Mouse (Mus musculus) gastrocnemius, adult 18-20 months (tissue): ENCODE results near the gene Adcy5. TPM values are rescaled to one million over a fixed set of nuclear protein-coding genes. Genes with fewer than 3 reads are reported as not detected.

Source experiments
- DNase-seq: peaks from one replicate; pipeline ENCODE4 v3.0.0; 2021; ENCODE audit warnings: low spot score
- total RNA-seq, 2 experiments: library from RNA; stranded (reverse); gene quantifications; 2 replicates each; pipeline ENCODE4 v1.2.3; 2021

Gene Adcy5
- total RNA-seq, 2 experiments from 2014 or later = 1.9 TPM

DNA sequence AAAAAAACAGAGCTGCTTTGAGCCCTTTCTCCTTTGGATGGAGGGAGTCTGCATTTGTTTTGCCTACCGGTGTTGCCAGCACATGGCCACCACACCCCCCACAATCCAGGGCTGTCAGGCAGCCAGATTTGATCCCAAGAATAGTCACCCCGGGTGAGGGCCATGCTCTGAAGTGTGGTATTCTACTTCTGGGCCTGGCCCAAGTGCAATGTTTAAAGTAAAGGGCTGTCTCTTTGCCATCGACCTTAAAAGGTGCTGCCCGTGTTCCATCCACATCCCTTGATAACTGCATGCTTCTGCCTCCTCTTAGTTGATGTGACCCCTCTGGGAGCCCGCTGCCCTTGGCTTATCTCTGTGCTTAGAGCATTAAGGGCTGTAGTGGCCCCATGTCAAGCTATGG is 46.6 kb downstream of the Adcy5 start:
- no peak for DNase-seq

DNA sequence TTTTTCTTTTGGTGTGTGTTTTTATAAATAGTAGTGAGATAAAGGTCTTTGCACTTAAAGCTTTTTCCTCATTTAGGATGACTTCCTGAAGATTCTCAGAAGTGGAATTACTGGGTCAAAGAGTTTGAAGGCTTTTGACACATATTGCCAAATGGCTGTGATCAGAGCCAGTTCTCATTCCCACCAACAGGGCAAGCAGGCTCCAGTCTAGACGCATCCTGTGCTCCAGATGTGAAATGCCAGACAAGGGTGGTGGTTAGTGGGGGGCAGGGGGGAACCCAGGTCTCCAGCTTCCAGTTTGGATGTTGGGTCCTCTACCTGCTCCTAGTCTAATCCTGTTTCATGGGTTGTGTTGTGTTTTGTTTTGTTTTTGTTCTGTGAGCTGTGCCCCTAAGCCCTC is 48.8 kb downstream of the Adcy5 start:
- DNase-seq = no peak

DNA sequence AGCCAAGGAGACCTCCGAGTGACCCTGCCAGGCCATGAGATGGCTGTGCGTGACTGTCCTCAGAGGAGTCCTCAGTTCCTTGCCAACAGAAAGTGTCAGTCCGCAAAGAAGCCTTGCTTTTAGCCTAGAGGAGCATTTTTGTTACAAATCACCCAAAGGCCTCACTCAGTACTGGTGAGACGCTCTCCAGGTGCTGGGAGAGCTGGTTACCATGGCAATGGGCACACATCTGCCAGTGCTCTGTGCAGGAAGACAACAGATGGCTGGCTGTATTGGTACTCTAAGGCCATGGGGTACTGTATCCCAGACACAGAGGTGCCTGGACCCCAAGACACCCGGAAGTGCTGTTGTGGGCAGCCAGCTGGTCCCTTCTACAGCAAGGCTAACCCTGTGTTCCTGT is 51.0 kb downstream of the Adcy5 start:
- DNase-seq = no peak

DNA sequence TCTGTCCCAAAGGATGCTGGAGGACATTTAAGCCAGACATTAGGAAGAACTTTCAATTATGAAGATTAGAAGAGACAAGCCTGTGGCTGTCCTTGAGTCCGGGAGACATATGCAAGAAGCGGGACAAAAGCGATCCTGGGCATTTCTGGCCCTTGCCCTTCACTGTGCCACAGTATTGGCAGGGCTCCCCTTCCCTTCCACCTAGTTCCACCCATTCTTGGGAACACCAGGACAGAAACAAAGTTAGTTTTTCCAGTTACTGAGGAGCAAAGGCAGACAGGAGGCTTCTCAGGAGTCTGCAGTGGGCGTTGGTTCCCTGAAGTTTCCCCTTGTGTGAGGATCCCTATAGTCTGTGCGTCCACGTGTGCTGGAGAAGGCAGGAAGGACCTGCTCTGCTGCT is 51.7 kb downstream of the Adcy5 start:
- no peak for DNase-seq

DNA sequence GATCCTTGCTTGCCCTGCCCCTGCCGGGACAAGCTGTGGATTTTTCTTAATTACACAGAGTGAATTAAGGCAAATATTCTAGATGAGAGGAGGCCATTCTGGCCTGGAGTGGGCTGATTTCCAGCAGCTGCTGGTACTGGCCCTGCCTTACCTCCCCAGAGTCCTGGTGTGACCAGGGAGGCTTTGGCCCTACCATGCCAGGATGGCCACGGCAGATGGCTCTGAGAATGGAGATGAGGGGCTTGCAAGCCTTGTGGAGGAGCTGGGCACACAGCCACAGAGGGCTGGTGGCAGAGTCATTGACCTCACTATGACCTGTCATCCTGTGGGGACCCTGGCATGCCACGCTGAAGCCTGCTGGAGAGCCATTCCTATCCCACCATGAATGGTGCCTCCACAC is 54.1 kb downstream of the Adcy5 start:
- no peak for DNase-seq

DNA sequence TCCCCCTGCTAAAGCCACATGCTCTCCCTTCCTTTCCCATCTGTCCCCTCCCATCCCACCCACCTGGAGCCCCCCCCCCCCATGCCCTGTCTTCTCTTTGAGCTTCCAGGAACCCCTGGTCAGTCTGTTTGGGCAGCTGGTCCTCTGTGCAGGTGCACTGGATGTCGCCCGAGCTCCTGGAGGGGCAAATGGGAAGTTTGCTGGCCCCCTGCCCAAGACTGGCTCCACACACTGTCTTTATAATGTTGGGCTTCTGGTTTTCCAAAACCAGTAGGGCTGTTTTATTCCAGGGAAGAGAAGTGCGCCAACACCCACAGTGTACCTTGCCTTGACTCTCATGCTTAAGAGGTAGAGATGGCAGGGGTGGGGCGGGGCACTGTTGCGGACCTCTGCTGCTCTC is 55.1 kb downstream of the Adcy5 start:
- DNase-seq = no peak

DNA sequence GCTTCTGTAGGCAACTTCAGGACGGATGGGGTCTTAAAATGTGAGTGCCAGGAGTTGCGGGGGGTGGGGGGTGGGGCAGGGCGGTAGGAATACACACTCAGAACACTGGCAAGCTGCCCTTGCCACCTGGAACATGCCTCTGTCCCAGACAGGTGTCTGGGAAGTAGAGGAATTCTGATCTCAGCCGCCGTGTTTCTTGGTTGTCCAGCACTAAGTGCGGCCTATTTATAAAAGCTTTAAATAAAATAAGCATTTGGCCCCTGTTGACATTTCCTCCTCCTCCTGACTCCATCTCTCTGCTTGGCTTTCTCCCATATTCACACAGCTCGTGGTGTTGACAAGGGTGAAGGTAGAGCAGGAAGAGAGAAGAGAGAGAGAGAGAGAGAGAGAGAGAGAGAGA is 60.4 kb downstream of the Adcy5 start:
- DNase-seq = no peak

DNA sequence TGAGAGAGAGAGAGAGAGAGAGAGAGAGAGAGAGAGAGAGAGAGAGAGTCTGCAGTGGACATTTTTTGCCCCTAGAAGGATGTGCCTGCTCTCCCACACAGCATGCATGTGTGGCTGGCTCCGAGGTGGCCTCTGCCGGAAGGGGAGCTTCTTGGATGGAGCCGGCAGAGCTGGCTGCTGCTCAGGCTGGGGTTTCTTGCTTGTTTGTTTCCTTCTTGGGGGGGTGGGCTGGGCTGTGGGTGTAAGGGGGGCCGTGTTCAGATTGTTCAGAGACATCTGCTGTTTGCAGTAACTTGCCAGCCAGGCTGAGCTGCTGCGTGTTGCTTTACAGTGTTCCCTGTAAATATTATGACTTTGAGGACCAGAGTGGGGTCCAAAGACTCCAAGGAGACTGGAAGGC is 60.8 kb downstream of the Adcy5 start:
- DNase-seq = no peak

DNA sequence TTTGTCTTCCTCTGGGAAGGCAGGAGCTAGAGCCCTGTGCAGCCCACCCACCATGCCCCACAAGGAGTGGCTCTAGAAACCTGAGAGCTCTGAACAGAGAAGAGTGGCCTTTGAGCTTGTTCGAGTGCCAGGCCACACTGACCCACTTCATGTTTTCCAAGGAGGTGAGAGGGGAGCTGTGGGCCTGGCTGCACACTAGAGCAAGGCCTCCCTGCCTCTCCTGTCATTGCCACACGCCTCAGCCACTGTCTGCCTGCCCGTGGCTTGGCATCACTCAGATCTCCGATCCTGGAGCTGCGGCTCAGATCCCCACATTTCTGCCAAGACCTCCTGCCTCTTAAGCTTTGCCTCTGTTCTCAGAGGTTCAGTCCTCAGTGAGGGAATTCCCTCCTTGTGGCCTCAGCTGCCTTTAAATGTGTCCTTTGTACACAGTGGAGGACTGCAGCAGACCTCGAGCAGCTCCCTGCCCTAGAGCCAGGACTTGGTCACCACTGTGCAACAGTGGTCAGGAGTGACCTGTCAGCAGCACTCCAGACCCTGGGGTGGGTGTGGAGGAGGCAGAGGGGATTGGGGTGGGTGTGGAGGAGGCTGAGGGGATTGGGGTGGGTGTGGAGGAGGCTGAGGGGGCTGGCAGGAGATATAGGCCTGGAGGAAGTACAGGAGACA is 62.3 kb downstream of the Adcy5 start:
- DNase-seq = no peak

DNA sequence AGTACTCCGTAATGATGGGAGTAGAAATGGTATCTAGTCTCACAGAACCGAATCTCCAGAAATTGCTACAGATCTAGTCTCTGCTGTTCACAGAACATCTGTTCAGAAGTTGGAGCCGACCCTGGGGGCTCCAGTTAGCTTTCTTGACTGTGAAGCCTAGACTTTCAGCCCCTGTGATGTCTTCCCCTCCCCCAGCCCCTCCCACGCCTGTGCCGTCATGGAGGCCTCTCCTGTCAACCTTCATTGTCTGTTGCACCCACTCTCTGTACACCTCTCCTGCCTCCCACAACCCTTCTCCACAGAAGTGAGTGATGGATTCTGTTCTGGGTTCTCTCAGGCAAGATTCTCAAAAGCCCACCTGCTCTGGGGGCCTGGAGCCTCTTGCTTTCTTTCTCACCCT is 65.7 kb downstream of the Adcy5 start:
- no peak for DNase-seq

DNA sequence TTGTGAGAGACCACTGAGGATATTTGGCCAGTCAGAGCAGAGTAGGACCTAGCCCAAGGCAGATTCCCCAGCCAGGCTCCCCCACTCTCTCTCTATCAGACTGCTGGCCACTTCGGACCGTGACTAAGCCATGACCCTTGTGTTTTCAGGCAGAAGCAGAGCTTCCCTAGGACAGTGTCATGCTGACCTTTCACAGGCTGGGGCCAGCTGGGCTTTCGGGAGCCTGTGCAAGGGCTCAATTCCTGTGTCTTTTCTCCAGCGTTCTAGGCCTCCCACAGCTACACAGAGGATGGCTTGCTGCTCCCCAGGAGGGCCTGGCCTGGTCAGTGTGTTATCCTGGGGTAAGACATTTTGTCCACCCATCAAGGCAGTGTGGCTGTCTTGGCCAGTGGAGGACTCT is 66.9 kb downstream of the Adcy5 start:
- no peak for DNase-seq

DNA sequence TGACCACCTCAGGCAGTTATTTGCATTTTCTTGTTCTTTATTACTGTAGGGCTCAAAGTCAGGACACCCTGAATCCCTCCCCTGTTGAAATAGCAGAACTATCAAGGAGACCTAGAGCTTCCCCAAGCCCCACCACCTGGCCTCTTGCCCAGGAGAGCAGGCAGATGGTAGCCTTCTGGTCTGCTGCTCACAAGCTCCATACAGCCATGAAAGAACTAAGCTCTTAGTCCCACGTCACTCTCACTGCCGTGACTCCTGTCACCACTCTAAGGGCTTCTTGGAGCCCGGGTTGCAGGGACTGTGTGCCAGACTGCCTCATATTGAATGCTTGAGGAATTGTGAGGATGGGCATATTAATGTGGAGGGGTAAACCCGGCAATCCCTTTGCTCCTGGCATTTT is 69.3 kb downstream of the Adcy5 start:
- no peak for DNase-seq

DNA sequence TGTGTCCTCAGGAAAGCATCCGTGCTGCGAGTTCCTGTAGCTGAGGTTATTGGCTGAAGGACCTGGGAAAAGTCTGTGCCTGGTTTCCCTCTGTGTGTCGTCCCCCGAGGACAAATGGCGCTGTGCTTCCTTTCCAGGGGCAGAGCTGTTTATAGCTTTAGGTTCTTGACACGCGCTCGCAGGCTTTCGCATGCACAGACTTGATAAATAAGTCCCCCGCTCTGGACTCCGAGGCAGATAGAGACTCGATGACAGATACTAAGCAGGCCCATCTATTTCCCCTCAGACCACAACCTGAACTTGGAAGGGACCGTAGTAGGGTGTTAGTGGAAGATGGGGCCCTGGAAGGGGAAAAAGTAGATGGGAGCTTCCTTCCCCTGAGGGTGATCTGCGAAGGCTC is 70.0 kb downstream of the Adcy5 start:
- no peak for DNase-seq

DNA sequence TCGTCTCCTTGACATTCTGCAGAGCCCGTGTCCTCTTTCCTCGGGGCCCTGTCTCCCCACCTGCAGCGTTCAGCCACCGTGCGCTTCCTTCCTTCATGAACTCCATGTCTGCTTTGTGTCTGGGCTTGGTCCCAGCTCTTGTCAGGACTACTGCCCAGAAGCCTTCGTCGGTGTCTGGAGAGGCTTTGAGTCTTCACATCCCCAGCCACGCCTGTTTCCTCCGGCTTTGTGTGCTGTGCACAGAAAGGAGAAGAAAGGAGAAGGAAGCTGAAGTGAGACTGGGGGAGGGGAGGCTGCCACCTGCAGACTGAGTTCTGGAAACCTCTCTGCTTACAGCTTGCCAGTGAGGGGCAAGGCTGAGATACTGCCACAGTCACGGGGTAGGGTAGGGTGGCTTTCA is 74.9 kb downstream of the Adcy5 start:
- no peak for DNase-seq

DNA sequence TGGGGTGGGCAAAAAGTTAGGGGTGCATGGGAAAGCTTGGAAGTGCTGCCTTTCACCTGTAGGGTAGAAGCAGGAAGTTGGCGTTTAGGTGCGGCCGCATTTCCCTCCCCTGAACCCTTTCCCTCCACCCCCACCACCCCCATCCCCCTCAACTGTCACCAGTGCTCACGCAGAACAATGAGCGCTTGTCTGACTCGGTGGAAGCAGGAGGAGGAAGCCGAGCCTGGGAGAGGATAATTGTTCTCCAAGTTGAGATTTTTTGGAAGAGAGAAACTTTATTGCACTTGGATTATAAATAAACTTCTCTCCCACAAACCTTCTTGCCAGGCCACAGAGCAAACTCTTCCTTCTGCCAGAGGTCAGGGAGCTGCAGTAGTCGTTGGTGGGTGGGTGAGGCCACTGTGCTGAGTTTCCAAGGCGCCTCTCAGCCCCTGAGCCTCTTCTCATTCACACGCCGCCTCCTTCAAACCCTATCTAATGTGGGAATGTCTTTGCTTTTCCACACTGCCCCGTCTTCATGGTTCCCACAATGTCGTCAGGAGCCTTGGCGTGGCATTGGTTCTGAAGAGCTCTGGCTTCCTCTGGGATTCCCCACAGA is 77.6 kb downstream of the Adcy5 start:
- no peak for DNase-seq

DNA sequence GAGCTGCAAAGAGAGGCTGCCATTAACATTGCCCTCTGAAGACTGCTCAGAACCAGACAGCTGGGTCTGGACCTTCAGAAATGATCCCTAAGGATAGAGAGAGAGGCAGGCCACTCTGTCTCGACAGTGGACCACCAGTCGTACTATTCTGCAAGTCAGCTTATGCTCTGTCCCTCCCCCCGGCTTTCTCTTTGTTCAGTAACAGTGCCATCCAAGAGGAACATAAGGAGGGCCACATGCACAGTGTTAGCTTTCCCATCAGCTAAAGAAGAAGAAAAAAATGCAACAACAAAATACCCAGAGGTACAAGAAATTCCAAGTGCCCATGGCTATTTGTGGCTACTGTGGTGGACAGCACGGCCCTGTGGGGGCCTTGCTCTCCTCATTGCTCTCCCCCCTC is 78.7 kb downstream of the Adcy5 start:
- DNase-seq = no peak

DNA sequence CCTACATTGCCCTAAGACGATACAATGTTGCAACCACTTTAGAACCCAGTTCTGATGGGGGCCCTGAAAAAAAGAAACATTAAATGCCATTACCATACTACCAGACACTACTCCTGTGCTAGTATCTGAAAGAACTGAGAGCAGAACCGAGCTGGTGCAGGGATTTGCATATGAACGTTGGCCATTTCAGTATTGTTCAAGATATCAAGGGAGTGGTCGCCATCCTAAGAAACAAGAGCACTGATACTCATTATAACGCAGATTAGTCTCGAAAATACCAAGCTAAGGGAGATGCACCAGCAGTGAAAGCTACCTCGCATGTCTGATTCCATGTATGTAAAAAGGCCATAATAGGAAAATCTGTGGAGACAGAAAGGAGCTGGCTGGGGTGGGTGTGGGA is 82.4 kb downstream of the Adcy5 start:
- no peak for DNase-seq

DNA sequence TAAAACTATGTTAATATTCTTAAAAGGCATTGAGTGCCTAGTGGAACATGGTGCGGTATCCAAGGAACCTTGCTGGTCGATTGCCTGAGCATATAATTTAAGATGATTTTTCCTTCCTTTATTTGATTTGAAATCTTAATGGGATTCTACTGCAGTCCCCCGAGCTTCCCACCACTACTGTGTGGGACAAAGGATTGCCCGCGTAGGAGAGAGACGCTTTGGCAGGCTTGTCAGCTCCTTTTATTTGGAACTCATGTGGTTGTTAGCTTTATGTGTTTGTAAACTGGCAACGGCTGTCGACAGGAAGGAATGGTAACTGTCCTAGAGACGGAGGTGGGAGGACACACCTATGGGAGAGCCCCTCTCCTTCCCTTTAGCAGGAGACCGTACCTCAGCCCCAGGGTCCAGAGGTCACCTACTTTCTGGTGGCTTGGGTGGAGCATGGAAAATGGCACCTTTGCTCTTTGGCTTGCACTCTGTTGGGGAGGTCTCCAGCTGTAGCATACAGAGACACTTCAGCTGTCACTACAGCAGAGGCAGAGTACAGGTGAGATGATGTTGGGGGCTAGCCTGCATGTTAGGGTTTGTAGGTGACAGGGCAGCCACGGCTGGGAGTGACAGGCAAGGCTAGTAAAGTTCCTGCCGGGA is 84.8 kb downstream of the Adcy5 start:
- no peak for DNase-seq

DNA sequence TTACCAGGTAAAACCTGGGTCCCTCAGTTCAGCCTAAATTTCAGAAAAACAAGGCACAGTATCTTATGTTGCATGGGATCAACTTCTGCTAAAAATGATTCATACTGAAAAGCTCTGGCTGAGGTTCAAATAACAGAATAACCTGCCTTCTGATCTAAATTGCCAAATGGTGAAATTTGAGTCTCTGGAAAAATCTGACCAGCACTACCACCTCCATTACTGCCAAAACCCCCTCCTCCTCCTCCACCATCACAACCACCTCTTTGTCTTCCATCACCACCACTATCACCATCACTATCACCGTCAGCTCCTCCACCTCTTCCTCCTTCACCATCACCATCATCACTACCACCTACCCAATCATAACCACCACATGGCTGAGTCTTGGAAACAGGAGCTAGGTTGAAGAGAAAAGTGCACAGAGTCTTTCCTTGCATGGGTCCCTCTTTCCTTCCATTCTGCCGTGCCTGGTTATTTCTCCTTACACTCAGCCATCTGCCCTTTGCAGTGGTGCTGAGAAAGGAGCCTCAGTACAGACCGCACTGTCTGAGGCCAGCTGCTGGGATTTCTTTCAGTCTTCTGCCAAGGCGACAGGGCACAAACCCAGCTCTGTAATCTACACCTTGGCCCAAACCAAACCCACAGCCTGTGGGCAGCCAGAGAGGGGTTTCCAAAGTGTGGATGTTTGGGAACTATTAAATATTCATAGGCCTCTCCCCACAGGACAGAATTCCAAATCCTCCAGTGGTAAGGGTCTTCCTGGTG is 85.5 kb downstream of the Adcy5 start:
- DNase-seq = peak; percentile 24

DNA sequence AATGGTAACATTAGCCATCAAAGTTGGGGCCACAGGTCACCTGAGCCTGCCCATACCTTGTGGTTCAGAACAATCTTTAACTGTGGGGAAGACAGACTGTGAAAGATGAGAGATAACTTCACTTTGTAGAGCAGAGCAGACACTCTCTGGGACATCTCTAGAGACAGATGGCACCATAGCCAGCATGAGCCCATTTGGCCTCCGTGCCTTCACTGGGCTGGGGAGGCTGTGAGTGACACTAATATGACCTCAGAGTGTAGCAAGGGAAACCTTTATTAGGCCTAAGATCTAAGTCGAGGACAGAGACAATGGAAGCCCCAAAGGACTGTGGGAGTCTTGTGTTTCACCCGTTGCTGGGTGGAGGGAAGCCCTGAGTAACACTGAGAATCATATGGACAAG is 92.7 kb downstream of the Adcy5 start:
- no peak for DNase-seq

DNA sequence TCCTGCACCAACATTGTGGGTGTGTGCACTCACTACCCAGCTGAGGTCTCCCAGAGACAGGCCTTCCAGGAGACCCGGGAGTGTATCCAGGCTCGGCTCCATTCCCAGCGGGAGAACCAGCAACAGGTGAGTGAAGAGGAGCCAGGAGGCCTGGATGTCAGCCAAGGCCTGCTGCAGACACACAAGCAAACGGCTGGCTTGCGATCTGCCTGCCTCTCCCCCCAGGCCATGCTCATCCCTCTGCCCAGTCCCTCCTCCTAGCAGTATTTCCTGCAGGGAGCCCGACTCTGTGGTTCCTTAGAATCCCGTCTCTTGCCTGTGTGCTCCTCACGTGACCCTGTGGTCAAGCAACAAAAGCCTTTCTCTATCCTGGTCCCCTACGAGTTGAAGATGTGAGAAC is 94.1 kb downstream of the Adcy5 start:
- peak; percentile 71 for DNase-seq

DNA sequence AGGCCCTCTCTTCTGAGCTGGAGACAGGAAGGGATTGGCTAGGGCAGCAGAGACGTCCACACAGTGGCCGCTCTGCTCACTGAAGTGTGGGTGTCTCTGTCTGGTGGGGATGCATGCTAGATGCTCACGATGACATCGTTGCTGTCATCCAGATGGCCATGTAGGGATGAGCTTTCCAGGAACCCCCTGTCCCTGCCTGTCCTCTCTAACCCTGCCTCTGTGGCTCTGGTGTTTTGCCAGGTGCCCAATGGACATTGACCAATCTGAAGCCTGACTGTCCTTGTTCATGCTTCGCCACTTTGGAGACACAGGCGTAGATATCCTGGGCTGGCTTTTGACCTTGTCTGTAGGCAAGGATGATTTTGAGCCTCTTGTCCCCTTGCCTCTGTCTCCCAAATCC is 95.1 kb downstream of the Adcy5 start:
- no peak for DNase-seq

DNA sequence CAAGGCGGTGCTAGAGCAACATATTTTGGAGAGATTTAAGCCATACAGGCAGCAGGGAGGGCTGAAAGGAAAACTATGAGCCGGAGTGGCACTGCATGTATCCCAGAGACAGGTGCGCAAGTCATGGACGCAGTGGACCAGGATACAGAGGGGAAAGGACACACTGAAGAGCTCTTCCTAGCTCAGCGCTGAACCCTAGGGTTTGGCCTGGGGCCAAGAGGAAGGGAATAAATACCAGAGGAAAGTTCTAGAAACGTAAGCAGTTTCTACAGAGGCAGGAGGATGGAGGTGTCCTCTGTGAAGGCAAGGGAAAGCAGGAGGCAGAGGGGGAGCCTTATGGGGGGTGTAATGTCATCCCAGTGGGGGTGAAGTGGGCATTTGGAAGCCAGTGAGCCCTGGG is 97.0 kb downstream of the Adcy5 start:
- no peak for DNase-seq
